Mouse (Mus musculus) lung, embryonic 15.5 days (tissue): ENCODE results near the gene Gm10354. TPM values are rescaled to one million over a fixed set of nuclear protein-coding genes. Genes with fewer than 3 reads are reported as not detected.
"Not testable (repeated sequence)": the region's sequence is repeated elsewhere in the genome, so short reads cannot be mapped to it uniquely, and the experiment has no call there.

Experiments
- ATAC-seq: fragments of 200-750 bp; cut with Nextera tagmentation; 2 replicates; pipeline ENCODE4 v1.8.0; 2017; ENCODE audit warnings: moderate number of reproducible peaks, borderline replicate concordance; ENCODE audit not compliant: low FRiP score, low TSS enrichment; ENCODE audit errors: extremely low read depth
- H3K27ac ChIP-seq: fragments of 300-500 bp; sonication (generic); 2 replicates; pipeline ENCODE4 v1.5.1; 2015; ENCODE audit warnings: moderate library complexity, mild to moderate bottlenecking, inconsistent platforms
- H3K27me3 ChIP-seq: fragments of 300-500 bp; sonication (generic); 2 replicates; pipeline ENCODE4 v1.6.1; 2015; ENCODE audit warnings: inconsistent platforms
- H3K36me3 ChIP-seq: fragments of 300-500 bp; sonication (generic); 2 replicates; pipeline ENCODE4 v1.6.1; 2015; ENCODE audit warnings: inconsistent platforms
- H3K4me1 ChIP-seq: fragments of 300-500 bp; sonication (generic); 2 replicates; pipeline ENCODE4 v1.6.1; 2015; ENCODE audit warnings: inconsistent platforms
- H3K4me2 ChIP-seq: fragments of 300-500 bp; sonication (generic); 2 replicates; pipeline ENCODE4 v1.6.1; 2015; ENCODE audit warnings: inconsistent platforms, mild to moderate bottlenecking, moderate library complexity
- H3K4me3 ChIP-seq: fragments of 300-500 bp; sonication (generic); 2 replicates; pipeline ENCODE4 v1.5.1; 2015; ENCODE audit warnings: mild to moderate bottlenecking, inconsistent platforms
- H3K9ac ChIP-seq: fragments of 300-500 bp; sonication (generic); 2 replicates; pipeline ENCODE4 v1.6.1; 2015; ENCODE audit warnings: inconsistent platforms
- H3K9me3 ChIP-seq: fragments of 300-500 bp; sonication (generic); 2 replicates; pipeline ENCODE4 v1.6.1; 2016; ENCODE audit warnings: inconsistent platforms
- WGBS: fragments of 180-500 bp; shearing (Covaris S2); methylation state at CpG from one replicate; pipeline ENCODE4 v1.1.7; 2015; 5-methylcytosine and 5-hydroxymethylcytosine counted together
- polyA plus RNA-seq: library from polyadenylated mRNA; unstranded; fragments of >200 nt; fragmentation: Nextera tagmentation; extraction: Ambion mirVana; gene quantifications from 2 replicates; pipeline ENCODE4 v1.2.1, GENCODE M21; 2015

Gm10354 gene
- not detected in 2 replicates for polyA plus RNA-seq

DNA sequence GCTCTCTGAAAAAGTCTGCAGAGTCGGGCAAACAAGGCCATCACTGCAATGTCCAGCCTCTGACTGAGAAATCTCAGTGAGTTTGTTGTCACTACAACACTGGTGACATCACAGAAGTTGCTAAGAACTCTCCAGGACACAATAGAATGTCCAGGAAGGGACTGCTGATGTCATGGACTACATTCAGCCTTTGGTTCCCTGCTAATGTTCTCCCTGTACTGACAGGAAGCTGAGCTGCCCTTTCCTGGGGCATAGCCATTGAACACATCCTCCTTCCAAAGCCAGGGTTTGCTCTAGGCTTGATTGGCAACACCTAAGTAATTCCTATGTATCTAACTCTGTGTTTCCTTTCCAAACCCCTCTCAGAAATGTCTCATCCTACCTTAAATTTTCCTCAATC is at the start of gene Gm10354:
Gm10354 (minus strand) TSS at position 101 of the 400 bp plus-strand sequence.
- not testable (repeated sequence) for ATAC-seq, H3K4me1 ChIP-seq, H3K27ac ChIP-seq, H3K4me3 ChIP-seq, H3K4me2 ChIP-seq, H3K9me3 ChIP-seq, H3K36me3 ChIP-seq, H3K9ac ChIP-seq, H3K27me3 ChIP-seq
- 21% methylated on average over 1 of the region's 1 CpGs for WGBS

DNA sequence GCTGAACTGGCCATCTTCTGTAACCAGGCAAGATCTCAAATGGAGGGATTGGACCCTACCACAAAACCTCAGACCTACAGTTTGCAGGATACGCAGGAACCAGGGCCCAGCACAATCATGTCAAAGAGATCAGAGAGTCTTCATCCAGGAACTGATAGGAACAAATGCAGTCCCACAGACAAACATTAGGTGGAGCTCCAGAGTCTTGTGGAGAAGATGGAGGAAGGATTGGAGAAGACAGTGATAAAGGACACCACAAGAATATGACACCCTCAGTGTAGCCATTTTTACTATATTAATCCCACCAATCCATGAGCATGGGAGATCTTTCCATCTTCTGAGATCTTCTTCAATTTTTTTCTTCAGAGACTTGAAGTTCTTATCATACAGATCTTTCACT is 45.6 kb upstream of the Gm10354 start:
- 67% methylated on average over 1 of the region's 1 CpGs for WGBS
- not testable (repeated sequence) for H3K36me3 ChIP-seq, H3K27me3 ChIP-seq, H3K27ac ChIP-seq, H3K4me2 ChIP-seq, ATAC-seq, H3K9ac ChIP-seq, H3K4me3 ChIP-seq, H3K4me1 ChIP-seq, H3K9me3 ChIP-seq

DNA sequence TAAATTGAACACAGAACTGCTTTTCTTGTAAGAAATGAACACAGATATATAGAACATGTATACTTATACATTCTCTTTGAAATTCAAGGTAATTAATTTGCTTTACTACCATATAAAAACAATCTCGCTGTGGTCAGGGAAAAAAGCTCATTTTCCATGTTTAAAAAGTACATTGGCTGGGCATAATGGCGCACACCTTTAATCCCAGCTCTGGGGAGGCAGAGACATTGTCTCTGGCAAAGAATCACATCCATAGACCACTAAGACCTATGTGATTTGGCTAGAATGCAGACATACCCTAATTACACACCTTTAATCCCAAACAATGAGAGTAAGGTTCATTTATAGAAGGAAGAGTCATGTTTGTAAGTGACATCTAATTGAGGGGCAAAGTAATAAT is 41.3 kb upstream of the Gm10354 start:
- H3K9ac ChIP-seq, H3K27me3 ChIP-seq, H3K4me2 ChIP-seq, H3K4me3 ChIP-seq, H3K9me3 ChIP-seq, H3K36me3 ChIP-seq, H3K27ac ChIP-seq, H3K4me1 ChIP-seq, ATAC-seq: not testable (repeated sequence)
- 65% methylated on average over 2 of the region's 2 CpGs for WGBS

DNA sequence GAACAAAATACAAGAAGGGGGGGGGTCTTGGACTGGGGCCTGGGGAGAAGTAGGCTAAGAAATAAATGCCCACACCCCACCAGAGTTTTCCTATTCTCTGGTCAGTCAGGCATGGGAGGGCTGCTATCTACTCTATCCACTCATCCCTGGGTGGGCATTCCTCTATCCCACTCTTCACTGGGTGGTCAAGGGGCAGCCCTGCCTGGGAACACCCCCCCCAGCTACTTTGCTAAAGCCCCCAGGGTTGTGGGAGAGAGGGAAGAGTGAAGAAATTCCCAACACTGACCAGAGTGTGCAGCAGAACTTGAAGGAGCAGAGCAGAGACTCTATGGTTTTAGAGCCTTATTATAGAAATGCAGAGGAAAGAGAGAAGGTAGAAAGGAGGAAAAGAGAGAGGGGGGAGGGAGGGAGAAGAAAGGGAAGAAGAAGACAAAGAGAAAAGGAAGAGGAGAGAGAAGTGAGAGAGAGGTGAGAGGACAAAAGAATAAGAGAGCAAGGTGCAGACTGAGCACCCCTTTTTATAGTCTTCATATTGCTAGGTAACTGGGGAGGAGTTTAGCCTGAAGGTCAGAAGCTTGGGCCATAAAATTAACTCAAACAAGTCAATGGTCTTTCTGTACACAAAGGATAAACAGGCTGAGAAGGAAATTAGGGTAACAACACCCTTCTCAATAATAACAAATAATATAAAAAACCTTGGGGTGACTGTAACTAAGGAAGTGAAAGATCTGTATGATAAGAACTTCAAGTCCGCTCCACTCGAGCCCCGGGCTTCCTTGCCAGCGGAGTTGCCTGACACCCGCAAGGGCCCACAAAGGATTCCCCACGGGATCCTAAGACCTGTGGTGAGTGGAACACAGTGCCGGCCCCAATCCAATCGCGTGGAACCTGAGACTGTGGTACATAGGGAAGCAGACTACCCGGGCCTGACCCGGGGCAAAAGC is 32.2 kb upstream of the Gm10354 start:
- not testable (repeated sequence) for H3K9me3 ChIP-seq, H3K9ac ChIP-seq, H3K4me2 ChIP-seq, H3K36me3 ChIP-seq, H3K4me3 ChIP-seq, H3K27ac ChIP-seq, H3K27me3 ChIP-seq, H3K4me1 ChIP-seq
- WGBS, result 84% methylated on average over 11 of the region's 11 CpGs
- ATAC-seq, result peak; percentile 49; the same call in 1 of the 2 replicates

DNA sequence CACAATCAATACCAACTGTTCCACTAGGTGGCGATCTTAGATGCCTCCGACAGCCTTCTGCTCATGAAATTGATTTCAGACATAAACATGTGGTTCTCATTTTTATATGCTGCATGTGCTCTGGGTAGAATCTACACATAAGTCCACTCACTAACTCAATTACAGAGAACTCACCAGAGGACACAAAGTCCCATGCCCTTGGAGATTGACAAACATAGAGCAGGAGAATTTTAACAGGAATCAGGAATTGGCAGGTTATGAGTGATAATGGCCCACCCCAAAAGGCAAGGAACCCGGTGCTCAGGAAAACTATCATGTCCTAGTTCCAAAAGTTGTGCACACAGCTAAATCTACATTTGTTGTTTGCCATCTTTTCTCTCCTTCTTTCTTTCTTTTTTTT is 28.2 kb upstream of the Gm10354 start:
- not testable (repeated sequence) for H3K9ac ChIP-seq, H3K27ac ChIP-seq, H3K4me2 ChIP-seq, H3K4me3 ChIP-seq, H3K36me3 ChIP-seq, H3K27me3 ChIP-seq, H3K4me1 ChIP-seq
- WGBS, result 52% methylated on average over 3 of the region's 3 CpGs
- peak; percentile 47; the same call in 1 of the 2 replicates for ATAC-seq
- H3K9me3 ChIP-seq, result peaks cover 17% of the 10 kb centered on the region

DNA sequence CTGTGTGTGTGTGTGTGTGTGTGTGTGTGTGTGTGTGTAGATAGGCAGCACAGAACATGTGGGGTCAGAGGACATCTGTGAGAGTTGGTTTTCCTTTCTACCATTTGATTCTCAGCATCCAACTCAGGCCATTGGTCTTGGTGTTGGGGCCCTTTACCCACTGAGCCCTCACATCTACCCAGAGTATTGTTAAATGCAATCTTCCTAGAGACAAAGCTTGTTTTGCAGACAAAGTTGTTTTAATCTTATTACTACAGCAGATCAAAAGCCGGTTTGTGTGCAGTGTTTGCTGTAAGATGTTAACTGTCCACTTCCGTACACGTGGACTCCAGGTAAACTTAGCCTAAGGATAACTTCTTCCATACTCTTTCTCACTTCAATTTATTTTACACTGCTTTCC is 27.6 kb upstream of the Gm10354 start:
- H3K27ac ChIP-seq, H3K36me3 ChIP-seq, H3K4me3 ChIP-seq, H3K4me1 ChIP-seq, H3K27me3 ChIP-seq, H3K4me2 ChIP-seq, H3K9ac ChIP-seq, ATAC-seq: not testable (repeated sequence)
- WGBS, result 68% methylated on average over 3 of the region's 3 CpGs
- H3K9me3 ChIP-seq, result peaks cover 13% of the 10 kb centered on the region

DNA sequence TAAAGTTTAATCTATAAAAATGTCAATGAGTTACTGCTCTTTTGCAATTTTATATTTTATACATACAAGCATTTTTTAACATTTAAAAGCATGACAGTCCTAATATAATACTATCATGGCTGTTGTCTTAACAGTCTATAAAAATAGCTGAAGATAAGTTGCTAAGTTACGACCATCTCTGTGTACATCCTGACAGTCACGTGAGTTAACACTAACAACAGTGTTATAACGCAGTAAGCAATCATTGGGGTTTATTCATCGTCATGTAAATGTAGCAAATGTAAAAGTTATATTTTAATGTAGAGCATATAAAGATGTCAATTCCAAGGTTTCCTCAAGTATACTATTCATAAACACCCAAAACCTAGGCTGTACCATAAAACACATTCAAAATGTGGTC is 26.8 kb upstream of the Gm10354 start:
- H3K27me3 ChIP-seq, H3K27ac ChIP-seq, H3K4me3 ChIP-seq, H3K9ac ChIP-seq, H3K4me2 ChIP-seq, H3K4me1 ChIP-seq, ATAC-seq, H3K36me3 ChIP-seq: not testable (repeated sequence)
- peaks cover 10% of the 10 kb centered on the region for H3K9me3 ChIP-seq
- WGBS, result 58% methylated on average over 3 of the region's 4 CpGs

DNA sequence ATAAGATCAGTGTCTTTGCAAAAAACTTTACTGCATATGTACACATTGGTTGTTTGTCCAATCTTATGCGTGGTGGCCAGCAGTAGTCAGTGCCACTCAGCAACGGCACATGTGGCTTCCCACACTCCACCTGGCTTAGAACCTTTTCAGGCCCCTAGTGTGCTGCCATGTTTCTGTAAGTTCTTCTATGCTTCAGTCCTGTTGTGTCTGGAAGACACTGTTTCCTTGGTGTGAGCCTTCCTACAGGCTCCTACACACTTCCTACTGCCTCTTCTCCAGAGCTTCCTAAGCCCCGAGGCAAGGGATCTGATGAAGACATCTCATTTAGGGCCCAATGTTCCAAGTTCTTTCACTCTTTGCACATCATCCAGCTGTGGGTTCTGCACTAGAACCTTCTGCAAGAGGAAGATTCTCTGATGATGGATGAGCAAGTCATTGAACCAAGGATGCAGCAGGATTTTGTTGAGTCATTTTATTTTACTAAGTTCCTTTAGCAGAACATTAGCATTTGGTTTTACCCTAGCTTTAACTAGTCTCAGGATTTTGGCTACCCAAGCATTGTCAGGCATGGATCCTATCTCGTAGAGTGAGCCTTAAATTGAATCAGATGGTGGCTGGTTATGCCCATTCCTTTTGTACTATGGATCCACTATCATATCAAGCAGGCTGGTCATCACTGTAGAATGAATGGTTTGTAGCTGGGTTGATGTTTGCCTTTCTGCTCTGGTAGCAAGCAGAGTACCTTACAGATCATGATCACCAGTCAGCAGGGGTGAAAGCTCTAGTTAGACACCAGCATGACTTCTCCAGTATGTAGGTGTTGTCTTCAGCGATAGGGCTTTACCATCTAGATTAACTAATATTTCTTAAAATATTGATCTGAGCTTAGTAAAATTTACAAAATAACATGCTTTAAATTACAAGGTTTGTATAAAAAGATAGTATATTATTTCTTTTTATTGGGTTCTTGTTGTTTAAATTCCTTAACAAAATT is 26.1 kb upstream of the Gm10354 start:
- not testable (repeated sequence) for H3K4me1 ChIP-seq, H3K27me3 ChIP-seq, H3K27ac ChIP-seq, H3K4me3 ChIP-seq, H3K9ac ChIP-seq, H3K36me3 ChIP-seq, H3K4me2 ChIP-seq, H3K9me3 ChIP-seq
- ATAC-seq, result peak; percentile 89
- WGBS, result 72% methylated on average over 5 of the region's 5 CpGs

DNA sequence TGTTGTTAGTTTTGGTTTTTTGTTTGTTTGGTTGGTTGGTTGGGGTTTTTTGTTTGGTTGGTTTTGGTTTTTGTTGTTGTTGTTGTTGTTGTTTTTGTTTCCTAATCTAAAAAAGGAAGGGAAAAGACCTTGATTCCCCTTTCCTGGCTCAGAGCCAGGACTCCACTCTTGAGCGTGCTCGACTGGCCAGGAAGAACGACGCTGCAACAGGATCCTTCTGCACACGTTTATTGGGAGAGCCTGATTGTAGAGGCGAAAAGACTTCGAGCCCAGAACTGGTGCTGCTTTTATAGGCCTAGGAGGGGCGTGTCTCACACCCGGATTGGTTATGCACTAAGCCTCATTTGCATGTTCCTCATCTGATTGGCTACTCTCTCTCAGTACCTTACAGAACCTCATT is 19.3 kb upstream of the Gm10354 start:
- not testable (repeated sequence) for H3K9ac ChIP-seq, H3K4me1 ChIP-seq, H3K27ac ChIP-seq, H3K4me3 ChIP-seq, H3K27me3 ChIP-seq, H3K36me3 ChIP-seq, H3K9me3 ChIP-seq, H3K4me2 ChIP-seq
- WGBS, result 73% methylated on average over 9 of the region's 9 CpGs
- peak; percentile 46; the same call in 1 of the 2 replicates for ATAC-seq

DNA sequence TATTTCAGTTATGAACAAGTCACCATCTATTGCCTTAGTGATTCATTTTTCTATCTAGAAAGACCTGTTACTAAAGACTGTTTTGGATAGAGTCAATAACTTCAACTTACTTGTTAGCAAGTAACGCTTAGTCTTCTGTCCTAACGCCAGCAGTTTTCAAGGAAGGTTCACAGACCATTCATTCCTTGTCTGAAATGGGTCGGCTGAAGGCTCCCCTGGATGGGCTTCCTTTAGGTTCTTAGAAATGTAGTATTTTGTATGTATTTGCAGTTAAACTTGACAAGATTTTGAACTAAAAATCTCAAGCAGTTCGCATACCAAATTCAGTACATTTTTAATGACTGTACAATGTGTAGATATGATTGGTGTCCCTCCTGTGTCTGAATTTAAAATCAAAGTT is 18.8 kb upstream of the Gm10354 start:
- H3K27ac ChIP-seq, H3K4me3 ChIP-seq, H3K9me3 ChIP-seq, H3K27me3 ChIP-seq, H3K4me1 ChIP-seq, H3K36me3 ChIP-seq, H3K9ac ChIP-seq, H3K4me2 ChIP-seq, ATAC-seq: not testable (repeated sequence)
- WGBS, result 81% methylated on average over 4 of the region's 4 CpGs

DNA sequence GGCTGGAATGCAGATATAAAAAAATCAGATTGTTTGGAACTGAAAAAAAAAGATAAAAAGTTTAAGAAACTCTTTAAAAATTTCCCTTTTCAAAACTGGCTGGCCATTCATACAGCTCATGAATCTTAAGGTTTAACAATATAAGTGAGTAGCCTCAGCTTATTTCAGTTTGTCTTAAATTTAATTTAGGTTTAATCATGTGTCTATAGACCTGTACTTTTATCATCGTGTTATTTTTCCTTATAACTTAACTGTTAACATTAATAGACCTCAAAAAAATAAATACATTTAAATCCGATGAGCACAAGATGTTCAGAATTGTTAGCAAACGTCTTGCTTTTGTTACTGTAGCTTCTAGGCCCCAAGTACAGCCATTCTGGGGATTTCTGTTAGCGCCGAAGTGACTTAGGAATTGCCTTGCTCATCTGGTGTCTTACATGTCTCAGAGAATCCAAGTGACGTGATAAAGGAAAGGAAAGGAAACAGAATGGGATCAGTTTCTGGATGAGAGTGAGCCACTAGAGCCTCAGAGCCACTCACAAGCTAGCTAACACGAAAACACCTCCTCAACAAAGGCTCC is 18.0 kb upstream of the Gm10354 start:
- H3K4me3 ChIP-seq, H3K4me2 ChIP-seq, ATAC-seq, H3K36me3 ChIP-seq, H3K27ac ChIP-seq, H3K27me3 ChIP-seq, H3K9ac ChIP-seq, H3K9me3 ChIP-seq, H3K4me1 ChIP-seq: not testable (repeated sequence)
- WGBS, result 67% methylated on average over 7 of the region's 7 CpGs
